Mouse (Mus musculus) MEL (cell line): Measurements from ENCODE around the gene Gpr84. TPM values are rescaled to one million over a fixed set of nuclear protein-coding genes. Genes with fewer than 3 reads are reported as not detected.
A peak's percentile ranks its signal among the peaks of the same experiment; 100 is the strongest.

Source experiments
- DNase-seq: peaks from one replicate; pipeline ENCODE4 v3.0.0; 2011; ENCODE audit warnings: low read depth, low spot score
- H3K27ac ChIP-seq: 2 replicates; pipeline ENCODE4 v1.5.1; 2012; ENCODE audit warnings: low read depth, mild to moderate bottlenecking, control low read depth, low read length, moderate library complexity; ENCODE audit not compliant: control insufficient read depth
- H3K27me3 ChIP-seq, 2 experiments: fragments of 150-350 bp in 1 of 2; sonication (generic) in 1 of 2; 2 replicates each; pipeline ENCODE4 v1.6.1; 2012; ENCODE audit warnings: low read length in 2 of 2, mild to moderate bottlenecking in 2 of 2, improper control_type of control experiment in 1 of 2, moderate library complexity in 1 of 2; ENCODE audit not compliant: insufficient read depth in 2 of 2, control insufficient read depth in 1 of 2
- H3K36me3 ChIP-seq, 2 experiments: 2 replicates each; pipeline ENCODE4 v1.6.1; 2012 to 2014; ENCODE audit warnings: low read length in 2 of 2, improper control_type of control experiment in 1 of 2, inconsistent platforms in 1 of 2, mild to moderate bottlenecking in 1 of 2; ENCODE audit not compliant: insufficient read depth in 2 of 2, control insufficient read depth in 1 of 2
- H3K4me1 ChIP-seq, 2 experiments: fragments of 150-350 bp in 1 of 2; sonication (generic) in 1 of 2; 2 replicates each; pipeline ENCODE4 v1.6.1; 2012; ENCODE audit warnings: low read length in 2 of 2, improper control_type of control experiment in 1 of 2, mild to moderate bottlenecking in 1 of 2; ENCODE audit not compliant: insufficient read depth in 2 of 2, control insufficient read depth in 1 of 2
- H3K4me3 ChIP-seq, 2 experiments: fragments of 150-350 bp in 1 of 2; sonication (generic) in 1 of 2; 2 replicates each; pipeline ENCODE4 v1.5.1; 2012; ENCODE audit warnings: low read depth in 2 of 2, low read length in 2 of 2, mild to moderate bottlenecking in 2 of 2, moderate library complexity in 2 of 2, control low read depth in 1 of 2, improper control_type of control experiment in 1 of 2; ENCODE audit not compliant: control insufficient read depth in 1 of 2, insufficient read depth in 1 of 2
- H3K79me2 ChIP-seq: 2 replicates; pipeline ENCODE4 v1.6.1; 2012; ENCODE audit warnings: mild to moderate bottlenecking, low read length, moderate library complexity; ENCODE audit not compliant: control insufficient read depth, poor library complexity, insufficient read depth
- H3K9ac ChIP-seq: 2 replicates; pipeline ENCODE4 v1.6.1; 2012; ENCODE audit warnings: low read depth, mild to moderate bottlenecking, control low read depth, low read length, moderate library complexity; ENCODE audit not compliant: control insufficient read depth, poor library complexity, severe bottlenecking
- H3K9me3 ChIP-seq: fragments of 150-350 bp; sonication (generic); replicated peaks from 2 replicates; pipeline ENCODE4 v1.6.1; 2012; ENCODE audit warnings: mild to moderate bottlenecking, low read length, improper control_type of control experiment, moderate library complexity; ENCODE audit not compliant: insufficient read depth
- CHD2 ChIP-seq: IDR thresholded peaks from 2 replicates; pipeline ENCODE4 v1.6.1; 2011; ENCODE audit warnings: low read length, improper control_type of control experiment
- CTCF ChIP-seq, 3 experiments: IDR thresholded peaks in 2 of 3; conservative IDR thresholded peaks in 1 of 3; 2 replicates each; pipeline ENCODE4 v1.5.1; 2011 to 2012; ENCODE audit warnings: low read length in 3 of 3, low read depth in 2 of 3, mild to moderate bottlenecking in 2 of 3, improper control_type of control experiment in 1 of 3, inconsistent platforms in 1 of 3, mixed read lengths in 1 of 3, moderate library complexity in 1 of 3; ENCODE audit not compliant: control insufficient read depth in 1 of 3, insufficient read depth in 1 of 3, poor library complexity in 1 of 3, severe bottlenecking in 1 of 3
- GABPA ChIP-seq: IDR thresholded peaks from 2 replicates; pipeline ENCODE4 v1.6.1; 2012; ENCODE audit warnings: low read depth, mild to moderate bottlenecking, inconsistent platforms, low read length, improper control_type of control experiment, moderate library complexity
- GATA1 ChIP-seq: IDR thresholded peaks from 2 replicates; pipeline ENCODE4 v1.6.1; 2011; ENCODE audit warnings: low read depth, low read length, improper control_type of control experiment
- JUND ChIP-seq: IDR thresholded peaks from 2 replicates; pipeline ENCODE4 v1.6.1; 2011; ENCODE audit warnings: low read depth, mild to moderate bottlenecking, improper control_type of control experiment, low read length
- MAX ChIP-seq: IDR thresholded peaks from 2 replicates; pipeline ENCODE4 v1.6.1; 2011; ENCODE audit warnings: low read length, improper control_type of control experiment
- MEF2A ChIP-seq: IDR thresholded peaks from 2 replicates; pipeline ENCODE4 v1.6.1; 2014; ENCODE audit warnings: low read depth, mild to moderate bottlenecking, inconsistent platforms, low read length, improper control_type of control experiment; ENCODE audit not compliant: poor library complexity, insufficient replicate concordance, severe bottlenecking; ENCODE audit errors: extremely low read depth
- MXI1 ChIP-seq: IDR thresholded peaks from 2 replicates; pipeline ENCODE4 v1.6.1; 2011; ENCODE audit warnings: mild to moderate bottlenecking, low read depth, low read length, improper control_type of control experiment
- NELFE ChIP-seq: IDR thresholded peaks from 2 replicates; pipeline ENCODE4 v1.6.1; 2011; ENCODE audit warnings: low read depth, low read length, improper control_type of control experiment
- NRF1 ChIP-seq: IDR thresholded peaks from 2 replicates; pipeline ENCODE4 v1.6.1; 2014; ENCODE audit warnings: low read depth, mild to moderate bottlenecking, inconsistent platforms, low read length, improper control_type of control experiment, moderate library complexity; ENCODE audit not compliant: poor library complexity, insufficient read depth, severe bottlenecking
- POLR2AphosphoS2 ChIP-seq: IDR thresholded peaks from 2 replicates; pipeline ENCODE4 v1.6.1; 2011; ENCODE audit warnings: low read length, improper control_type of control experiment
- POLR2AphosphoS5 ChIP-seq: IDR thresholded peaks from 2 replicates; pipeline ENCODE4 v1.6.1; 2012; ENCODE audit warnings: low read depth, borderline replicate concordance, mild to moderate bottlenecking, inconsistent platforms, low read length, moderate library complexity, mixed read lengths
- RAD21 ChIP-seq: IDR thresholded peaks from 2 replicates; pipeline ENCODE4 v1.6.1; 2011; ENCODE audit warnings: mild to moderate bottlenecking, low read depth, low read length, improper control_type of control experiment
- SMC3 ChIP-seq: IDR thresholded peaks from 2 replicates; pipeline ENCODE4 v1.6.1; 2011; ENCODE audit warnings: low read depth, low read length, improper control_type of control experiment
- TCF12 ChIP-seq: IDR thresholded peaks from 2 replicates; pipeline ENCODE4 v1.6.1; 2014; ENCODE audit warnings: low read depth, mild to moderate bottlenecking, inconsistent platforms, low read length, improper control_type of control experiment, moderate library complexity
- ZC3H11A ChIP-seq: IDR thresholded peaks from 2 replicates; pipeline ENCODE4 v1.6.1; 2012; ENCODE audit warnings: low read depth, mild to moderate bottlenecking, inconsistent platforms, low read length, improper control_type of control experiment
- ZKSCAN1 ChIP-seq: IDR thresholded peaks from 2 replicates; pipeline ENCODE4 v1.6.1; 2012; ENCODE audit warnings: low read depth, mild to moderate bottlenecking, inconsistent platforms, low read length, improper control_type of control experiment, moderate library complexity
- ZNF384 ChIP-seq: IDR thresholded peaks from 2 replicates; pipeline ENCODE4 v1.6.1; 2012; ENCODE audit warnings: low read depth, mild to moderate bottlenecking, inconsistent platforms, low read length, improper control_type of control experiment
- polyA plus RNA-seq, 2 experiments: library from polyadenylated mRNA; stranded (reverse) in 1 of 2; unstranded in 1 of 2; fragments of >175 nt in 1 of 2; fragments of >200 nt in 1 of 2; gene quantifications; 2 replicates each; pipeline versions ENCODE4 v1.2.1 to v1.2.4; 2012; ENCODE audit warnings: low replicate concordance in 2 of 2, low read depth in 1 of 2; ENCODE audit not compliant: insufficient read length in 2 of 2, insufficient read depth in 1 of 2, missing spikeins in 1 of 2
- total RNA-seq: library from RNA; depleted of rRNA; stranded (reverse); fragments of 300-350 nt; gene quantifications from 2 replicates; pipeline ENCODE4 v1.2.3, GENCODE M21; 2012

The Gpr84 gene
- total and polyA plus RNA-seq, 3 experiments = 0.12 to 0.21 TPM; not detected in 1

DNA sequence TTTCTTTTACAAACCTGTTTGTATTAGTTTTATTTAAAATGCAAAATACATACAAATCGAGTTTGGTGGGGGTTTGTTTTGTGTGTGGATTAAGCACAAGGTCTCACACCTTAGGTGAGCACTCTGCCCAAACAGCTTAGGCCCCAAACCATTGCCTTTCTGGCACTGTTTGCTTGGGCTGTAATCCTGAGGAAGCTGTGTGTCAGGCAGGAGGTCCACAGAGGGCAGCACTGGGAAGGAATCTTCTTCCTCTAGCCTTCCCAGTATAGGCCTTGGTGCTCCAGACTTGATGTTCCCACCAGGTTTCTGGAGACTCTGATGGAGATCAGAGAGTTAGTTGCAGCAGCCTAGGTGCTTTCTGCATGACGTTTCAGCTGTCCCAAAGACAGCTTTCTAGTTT lies 25.8 kb downstream of the Gpr84 start:
- DNase-seq = no peak
- TF ChIP-seq MXI1 = no peak
- no peak for TF ChIP-seq ZC3H11A
- TF ChIP-seq GATA1 = no peak
- no peak for TF ChIP-seq JUND
- no peak for TF ChIP-seq MEF2A
- TF ChIP-seq MAX = no peak
- no peak for TF ChIP-seq POLR2AphosphoS5
- TF ChIP-seq CHD2 = no peak
- H3K9ac ChIP-seq = no peak overlapping the region
- H3K36me3 ChIP-seq = peaks cover 0 to 13% of the 10 kb centered on the region in 2 experiments; a peak in 2 of 4 replicates
- H3K27ac ChIP-seq = no peak overlapping the region
- H3K4me1 ChIP-seq = peaks cover 2 to 8% of the 10 kb centered on the region in 2 experiments; a peak in 3 of 4 replicates
- H3K79me2 ChIP-seq = peaks cover 5% of the 10 kb centered on the region
- H3K4me3 ChIP-seq = no peak overlapping the region
- no peaks in the 10 kb centered on the region for H3K27me3 ChIP-seq
- no peaks in the 10 kb centered on the region for H3K9me3 ChIP-seq

DNA sequence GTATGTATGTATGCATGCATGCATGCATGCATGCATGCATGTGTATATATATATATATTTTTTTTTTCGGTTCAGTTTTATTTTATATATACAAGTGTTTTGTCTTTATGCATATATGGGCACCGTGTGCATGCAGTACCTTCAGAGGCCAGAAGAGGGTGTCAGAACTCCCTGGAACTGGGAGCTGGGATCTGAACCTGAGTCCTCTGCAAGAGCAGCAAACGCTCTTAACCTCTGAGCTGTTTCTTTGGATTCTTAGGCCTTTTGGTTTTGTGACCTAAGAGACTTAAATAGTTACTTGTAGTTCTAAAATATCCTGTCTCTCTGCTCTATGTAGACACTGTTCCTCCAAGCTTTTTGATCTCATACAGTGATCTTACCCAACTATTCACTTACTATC lies 26.3 kb downstream of the Gpr84 start:
- no peaks in the 10 kb centered on the region for H3K9me3 ChIP-seq
- no peak overlapping the region for H3K27ac ChIP-seq
- peak; percentile 54 for DNase-seq
- peaks cover 0 to 13% of the 10 kb centered on the region in 2 experiments; a peak in 2 of 4 replicates for H3K36me3 ChIP-seq
- H3K9ac ChIP-seq = no peak overlapping the region
- no peak for TF ChIP-seq MXI1
- no peak for TF ChIP-seq NELFE
- TF ChIP-seq NRF1 = no peak
- TF ChIP-seq RAD21 = peak; percentile 19
- TF ChIP-seq ZC3H11A = no peak
- no peak for TF ChIP-seq ZNF384
- TF ChIP-seq GABPA = no peak
- no peak for TF ChIP-seq JUND
- TF ChIP-seq MEF2A = no peak
- TF ChIP-seq POLR2AphosphoS2 = no peak
- TF ChIP-seq TCF12 = no peak
- TF ChIP-seq SMC3 = peak; percentile 38
- no peak for TF ChIP-seq ZKSCAN1
- peak; percentile 36 to 46 (median 45) for TF ChIP-seq CTCF (IDR thresholded peaks at IDR 0.05 in 2 of 3, conservative IDR thresholded peaks at IDR 0.05 in 1 of 3; ENCODE audit: control insufficient read depth in 1 of 3, insufficient read depth in 1 of 3, low read depth in 2 of 3, low read length in 3 of 3, poor library complexity in 1 of 3, severe bottlenecking in 1 of 3)
- H3K27me3 ChIP-seq = no peaks in the 10 kb centered on the region
- H3K79me2 ChIP-seq = peaks cover 7% of the 10 kb centered on the region
- H3K4me3 ChIP-seq = no peak overlapping the region
- H3K4me1 ChIP-seq = peaks cover 2 to 8% of the 10 kb centered on the region in 2 experiments; a peak in 3 of 4 replicates
